Mouse (Mus musculus) thymus, adult 2 months (tissue): ENCODE measurements around the gene Ddx46.

ENCODE experiments used
- CTCF ChIP-seq: fragments of 200-500 bp; IDR thresholded peaks from 2 replicates; pipeline ENCODE4 v1.5.1; 2012; ENCODE audit warnings: mild to moderate bottlenecking, control low read depth, low read length, moderate library complexity, borderline replicate concordance; ENCODE audit not compliant: control insufficient read depth, poor library complexity, insufficient read depth; ENCODE audit errors: extremely low read depth
- POLR2A ChIP-seq: fragments of 200-500 bp; IDR thresholded peaks from 2 replicates; pipeline ENCODE4 v1.6.1; 2012; ENCODE audit warnings: mild to moderate bottlenecking, low read length, control low read depth, moderate library complexity; ENCODE audit not compliant: control insufficient read depth, poor library complexity, insufficient read depth; ENCODE audit errors: extremely low read depth

DNA sequence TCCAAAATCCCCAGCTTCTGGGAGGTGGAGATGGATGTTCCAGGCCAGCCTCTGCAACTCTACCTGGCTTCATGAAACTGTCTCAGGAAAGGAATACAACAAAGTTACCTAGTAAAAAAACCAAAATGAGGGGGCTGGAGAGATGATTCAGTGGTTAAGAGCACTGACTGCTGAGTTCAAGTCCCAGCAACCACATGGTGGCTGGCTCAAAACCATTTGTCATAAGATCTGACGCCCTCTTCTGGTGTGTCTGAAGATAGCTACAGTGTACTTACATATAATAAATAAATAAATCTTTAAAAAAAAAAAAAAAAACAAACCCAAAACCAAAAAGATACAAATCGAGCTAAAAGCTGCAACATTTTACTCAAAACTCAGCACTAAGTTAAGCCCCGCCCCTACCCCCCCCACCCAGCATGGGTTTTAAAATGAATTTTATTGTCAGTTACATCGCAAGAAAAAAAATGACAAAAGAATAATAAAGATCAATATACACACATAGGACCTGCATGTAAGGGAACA lies 91.8 kb downstream of the Ddx46 start:
- TF ChIP-seq CTCF: no peak
- no peak for TF ChIP-seq POLR2A
